Mouse (Mus musculus) right cerebral cortex, postnatal 25 days (tissue): ENCODE measurements around the gene Zfp341.

Source experiments
- DNase-seq: peaks from one replicate; pipeline ENCODE4 v3.0.0; 2022

Zfp341 gene

DNA sequence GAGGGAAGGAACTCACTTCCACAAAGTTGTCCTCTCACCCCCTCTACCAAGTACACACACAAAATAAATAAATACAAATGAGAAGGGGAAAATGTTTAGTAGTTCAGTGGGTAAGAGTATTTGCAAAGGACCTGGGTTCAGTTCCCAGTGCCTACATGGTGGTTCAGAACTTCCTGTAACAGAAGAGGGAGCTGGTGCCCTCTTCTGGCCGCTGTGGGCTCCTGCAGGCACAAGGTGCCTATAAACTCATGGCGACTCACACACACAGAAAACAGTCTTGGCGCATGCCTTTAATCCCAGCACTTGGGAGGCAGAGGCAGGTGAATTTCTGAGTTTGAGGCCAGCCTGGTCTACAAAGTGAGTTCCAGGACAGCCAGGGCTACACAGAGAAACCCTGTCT is 25.4 kb downstream of the Zfp341 start:
- no peak for DNase-seq

DNA sequence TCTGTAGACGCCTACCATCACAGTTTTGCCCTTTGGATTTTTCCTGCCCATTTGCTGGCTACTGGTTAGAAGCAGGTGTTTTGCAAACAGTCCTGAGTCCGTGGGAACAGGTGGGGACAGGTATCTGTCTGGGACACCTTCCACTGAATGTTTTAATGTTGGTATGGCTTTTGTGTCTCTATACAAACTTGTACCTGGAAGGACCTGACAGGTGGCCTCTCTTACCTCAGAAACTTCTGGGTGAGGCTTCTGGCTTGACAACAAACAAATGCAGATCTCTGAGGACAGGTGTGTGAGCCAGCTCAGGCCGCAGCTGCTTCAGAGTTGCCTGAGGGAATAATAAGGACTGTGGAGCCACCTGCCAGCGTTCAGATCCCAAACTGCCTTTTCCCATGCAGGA is 26.0 kb downstream of the Zfp341 start:
- DNase-seq, result no peak

- no peak for DNase-seq
Measured at GRCm38 (mm10) chr2:154641176-154641575, 28.1 kb downstream of the Zfp341 start.

GRCm38 (mm10) chr2:154642005-154642459 is 28.9 kb downstream of the Zfp341 start:
- DNase-seq, result no peak

DNA sequence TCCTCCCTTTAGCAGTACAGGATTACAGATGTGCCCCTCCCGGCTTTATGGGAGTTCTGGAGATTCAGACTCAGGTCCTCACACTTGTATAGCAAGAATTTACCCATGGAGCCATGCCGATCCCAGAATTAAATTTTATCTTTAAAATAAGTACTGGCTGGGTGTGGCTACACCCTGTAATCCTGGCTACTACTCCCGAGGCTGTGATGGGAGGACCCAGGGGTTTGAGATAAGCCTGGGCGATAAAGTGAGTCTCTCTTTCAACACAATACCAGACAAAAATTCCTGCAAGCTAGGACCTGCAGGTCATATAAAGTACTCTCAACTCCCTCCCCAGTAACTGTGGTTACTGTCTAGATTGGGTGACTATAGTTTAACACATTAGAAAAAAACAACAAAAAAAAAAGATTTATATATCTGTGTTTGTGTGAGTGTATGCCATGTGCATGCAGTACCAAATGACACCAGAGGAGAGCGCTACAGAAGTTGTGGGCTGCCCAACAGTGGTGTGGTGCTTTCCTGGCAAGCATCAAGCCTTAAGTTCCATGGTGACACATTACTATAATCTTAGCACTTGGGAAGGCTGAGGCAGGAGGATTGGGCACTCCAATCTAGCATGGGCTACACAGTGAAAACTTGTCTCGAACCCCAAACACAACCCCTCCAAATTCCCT is 29.8 kb downstream of the Zfp341 start:
- no peak for DNase-seq

DNA sequence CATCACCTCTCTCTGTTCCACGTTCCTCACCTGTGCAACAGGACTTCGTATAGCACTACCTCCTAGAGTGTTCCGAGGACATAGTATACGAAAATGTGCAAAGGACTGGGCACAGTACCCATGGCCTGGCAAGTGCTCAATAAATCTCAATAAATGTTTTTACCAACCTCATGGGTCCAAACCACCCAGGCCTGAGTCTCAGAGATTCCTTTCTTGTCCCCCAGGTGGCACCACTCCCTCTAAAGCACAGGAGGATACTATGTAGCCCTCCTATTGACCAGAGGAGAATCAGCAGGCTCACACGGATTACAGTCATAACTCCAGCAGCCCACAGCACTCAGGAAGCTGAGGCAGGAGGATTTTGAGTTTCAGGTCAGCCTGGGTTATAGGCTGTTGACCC is 33.5 kb downstream of the Zfp341 start:
- DNase-seq, result no peak

- no peak for DNase-seq
Measured at GRCm38 (mm10) chr2:154648086-154648485, 35.0 kb downstream of the Zfp341 start.

- DNase-seq, result no peak
Measured at GRCm38 (mm10) chr2:154650404-154650803, 37.3 kb downstream of the Zfp341 start.

- no peak for DNase-seq
Measured at GRCm38 (mm10) chr2:154651363-154651762, 38.3 kb downstream of the Zfp341 start, which contains the start of gene Chmp4b. TSS of gene Chmp4b (plus strand) at chr2:154651705.

DNA sequence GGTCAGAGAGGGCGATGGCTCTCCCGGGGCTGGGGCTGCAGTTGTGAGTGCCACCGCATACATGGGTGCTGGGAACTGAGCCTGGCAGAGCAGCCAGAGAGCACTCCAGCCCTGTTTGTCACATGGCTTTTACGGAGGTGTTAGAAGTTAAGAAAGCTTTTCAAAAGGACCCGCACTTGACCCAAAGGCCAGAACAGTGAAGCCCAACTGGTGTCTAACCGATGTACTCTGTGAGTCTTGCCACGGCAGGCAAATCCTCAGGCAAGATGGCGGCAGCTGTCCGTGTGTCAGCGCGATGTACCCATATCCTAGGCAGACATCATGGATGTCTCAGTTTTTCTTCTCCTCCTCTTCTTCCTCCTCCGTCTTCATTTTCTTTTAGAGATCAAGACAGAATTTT is 41.9 kb downstream of the Zfp341 start:
- no peak for DNase-seq

GRCm38 (mm10) chr2:154655878-154656414 is 42.8 kb downstream of the Zfp341 start:
- DNase-seq, result no peak

- peak; percentile 97 for DNase-seq
Measured at GRCm38 (mm10) chr2:154656710-154657485, 43.8 kb downstream of the Zfp341 start.

DNA sequence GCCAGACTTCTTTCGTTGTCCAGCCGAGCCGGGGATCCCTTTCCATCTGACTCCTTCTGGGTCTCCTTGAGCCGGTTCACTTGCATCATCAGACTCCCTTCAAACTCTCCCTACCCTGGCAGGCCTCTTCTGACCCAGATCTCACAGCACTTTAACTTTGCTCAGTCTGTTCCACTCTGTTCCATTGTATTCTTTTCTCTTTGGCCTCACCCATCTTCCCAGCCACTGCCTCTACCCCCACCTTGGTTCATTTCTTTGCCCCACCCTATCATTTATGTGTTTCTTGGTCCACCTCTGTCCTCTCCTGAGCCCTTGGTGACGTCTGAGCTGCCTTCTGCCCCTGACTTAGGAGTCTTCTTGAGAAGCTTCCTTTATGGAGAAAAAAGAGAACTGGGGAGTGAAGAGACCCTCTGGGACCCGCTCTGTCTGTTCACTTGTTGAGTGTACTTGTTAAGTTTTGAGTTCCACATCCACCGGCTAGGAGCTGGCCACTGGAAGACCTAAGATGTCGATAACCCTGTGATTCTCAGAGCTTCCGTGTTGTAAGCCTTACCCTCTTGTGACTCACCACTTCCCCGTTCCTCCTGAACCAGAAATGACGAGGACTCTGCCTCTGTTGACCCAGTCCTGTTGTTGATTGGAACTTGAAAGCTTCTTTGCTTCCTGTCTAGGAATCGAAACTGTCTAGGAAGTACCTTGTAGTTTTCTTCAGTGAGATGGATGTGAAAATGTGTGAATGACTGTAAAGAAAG is 44.6 kb downstream of the Zfp341 start:
- no peak for DNase-seq

DNA sequence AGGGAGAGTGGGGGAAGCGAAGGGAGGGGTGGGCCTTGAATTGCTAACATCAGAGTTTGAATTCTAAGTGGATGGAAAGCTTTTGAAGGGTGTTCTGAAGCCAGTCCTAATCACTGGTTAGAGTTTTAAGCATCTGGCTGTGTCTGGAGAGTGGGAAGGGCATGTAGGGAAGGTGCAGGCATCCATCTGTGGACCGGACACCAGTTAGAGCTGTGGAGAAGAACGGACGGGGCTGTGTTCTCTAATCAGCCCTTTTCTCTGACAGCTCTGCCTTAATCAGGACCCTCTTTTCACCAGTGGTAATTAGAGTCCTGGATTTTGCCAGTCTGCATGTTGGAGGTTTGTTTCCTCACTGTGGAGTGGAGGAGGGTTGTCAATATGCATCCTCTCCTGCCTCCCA is 46.0 kb downstream of the Zfp341 start:
- no peak for DNase-seq

DNA sequence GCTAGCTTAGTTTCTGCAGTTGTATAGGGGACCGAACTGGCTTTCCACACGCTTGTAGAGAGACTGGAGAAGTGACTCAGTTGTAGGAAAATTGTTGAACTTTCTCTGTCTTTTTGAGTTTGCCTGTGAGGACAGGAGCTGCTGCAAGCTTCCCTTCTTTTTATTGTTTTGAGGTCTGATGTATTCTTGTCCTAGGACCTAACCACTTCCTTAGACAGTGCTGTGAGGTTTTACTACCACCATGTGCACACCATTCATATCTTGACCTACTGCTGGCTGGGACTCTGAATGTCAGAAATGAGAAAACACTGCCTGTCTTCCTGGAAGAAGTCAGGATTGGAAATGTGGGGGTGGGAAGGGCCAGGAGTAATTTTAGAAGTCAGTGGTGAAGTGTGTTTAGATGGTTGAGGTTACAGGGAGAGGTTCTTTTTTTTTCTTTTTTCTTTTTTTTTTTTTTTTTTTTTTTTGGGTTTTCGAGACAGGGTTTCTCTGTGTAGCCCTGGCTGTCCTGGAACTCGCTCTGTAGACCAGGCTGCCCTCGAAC is 46.5 kb downstream of the Zfp341 start:
- no peak for DNase-seq

DNA sequence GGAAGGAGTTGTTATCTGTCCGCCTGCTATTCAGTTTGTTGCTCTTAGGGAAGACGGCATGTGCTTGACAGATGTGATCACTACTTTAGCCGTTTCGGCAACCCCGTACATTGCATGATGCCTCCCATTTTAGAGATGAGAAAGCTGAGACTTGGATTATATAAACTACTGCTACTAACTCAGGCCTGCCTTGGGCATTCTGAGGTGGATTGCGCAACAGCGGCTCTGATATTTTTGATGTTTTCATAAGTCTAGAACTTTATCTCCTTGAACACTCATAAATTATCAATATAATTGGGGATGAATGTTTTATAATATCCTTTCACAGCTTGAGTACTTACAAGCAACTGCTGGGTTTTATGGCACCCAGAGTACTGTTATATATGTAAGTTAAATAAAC is 55.6 kb downstream of the Zfp341 start:
- no peak for DNase-seq

GRCm38 (mm10) chr2:154670106-154670505 is 57.0 kb downstream of the Zfp341 start:
- no peak for DNase-seq

- DNase-seq, result no peak
Measured at GRCm38 (mm10) chr2:154670741-154671140, 57.6 kb downstream of the Zfp341 start.

DNA sequence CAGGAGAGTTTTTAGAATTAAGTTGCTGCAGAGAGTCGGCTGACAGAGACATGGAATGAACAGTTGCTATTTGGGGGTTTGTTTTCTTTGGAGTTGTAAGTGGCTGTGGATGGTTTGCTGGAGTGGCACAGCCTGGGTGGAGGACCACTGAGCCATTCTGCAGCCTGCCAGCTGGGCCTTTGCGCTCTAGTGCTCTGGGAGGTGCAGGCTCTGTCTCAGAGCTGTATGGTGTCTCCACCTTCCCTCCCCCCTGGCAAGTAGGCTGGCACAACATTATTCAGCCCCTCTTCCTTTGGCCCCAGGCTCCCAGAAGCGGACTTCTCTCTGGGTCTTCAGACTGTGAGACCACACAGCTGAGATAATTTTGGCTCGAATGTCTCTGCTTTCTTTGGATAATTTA is 60.9 kb downstream of the Zfp341 start:
- DNase-seq, result no peak

GRCm38 (mm10) chr2:154676653-154677609 is 63.8 kb downstream of the Zfp341 start:
- DNase-seq, result peak; percentile 36

- DNase-seq, result peak; percentile 25
Measured at GRCm38 (mm10) chr2:154677651-154678139, 64.6 kb downstream of the Zfp341 start.

DNA sequence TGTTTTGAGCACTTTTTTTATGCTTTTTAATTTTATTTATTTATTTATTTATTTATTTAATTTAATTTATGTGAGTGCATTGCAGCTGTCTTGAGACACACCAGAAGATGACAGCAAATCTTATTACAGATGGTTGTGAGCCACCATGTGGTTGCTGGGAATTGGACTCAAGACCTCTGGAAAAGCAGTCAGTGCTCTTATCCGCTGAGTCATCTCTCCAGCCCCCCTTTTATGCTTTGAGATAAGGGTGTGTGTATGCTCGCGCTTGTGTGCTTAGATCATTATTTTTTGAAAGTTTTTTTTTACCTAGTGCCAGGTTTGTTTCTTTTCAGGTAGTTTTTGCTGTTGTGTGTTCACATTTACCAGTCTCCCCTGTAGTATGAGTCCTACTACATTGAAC is 65.9 kb downstream of the Zfp341 start:
- DNase-seq, result no peak
